Mouse (Mus musculus) MEL (cell line): ENCODE measurements around the gene Susd4. TPM values are rescaled to one million over a fixed set of nuclear protein-coding genes. Genes with fewer than 3 reads are reported as not detected.

Experiments
- DNase-seq: peaks from one replicate; pipeline ENCODE4 v3.0.0; 2011; ENCODE audit warnings: low read depth, low spot score
- H3K27ac ChIP-seq: 2 replicates; pipeline ENCODE4 v1.5.1; 2012; ENCODE audit warnings: low read depth, mild to moderate bottlenecking, control low read depth, low read length, moderate library complexity; ENCODE audit not compliant: control insufficient read depth
- H3K27me3 ChIP-seq, 2 experiments: fragments of 150-350 bp in 1 of 2; sonication (generic) in 1 of 2; 2 replicates each; pipeline ENCODE4 v1.6.1; 2012; ENCODE audit warnings: low read length in 2 of 2, mild to moderate bottlenecking in 2 of 2, improper control_type of control experiment in 1 of 2, moderate library complexity in 1 of 2; ENCODE audit not compliant: insufficient read depth in 2 of 2, control insufficient read depth in 1 of 2
- H3K36me3 ChIP-seq, 2 experiments: 2 replicates each; pipeline ENCODE4 v1.6.1; 2012 to 2014; ENCODE audit warnings: low read length in 2 of 2, improper control_type of control experiment in 1 of 2, inconsistent platforms in 1 of 2, mild to moderate bottlenecking in 1 of 2; ENCODE audit not compliant: insufficient read depth in 2 of 2, control insufficient read depth in 1 of 2
- H3K4me1 ChIP-seq, 2 experiments: fragments of 150-350 bp in 1 of 2; sonication (generic) in 1 of 2; 2 replicates each; pipeline ENCODE4 v1.6.1; 2012; ENCODE audit warnings: low read length in 2 of 2, improper control_type of control experiment in 1 of 2, mild to moderate bottlenecking in 1 of 2; ENCODE audit not compliant: insufficient read depth in 2 of 2, control insufficient read depth in 1 of 2
- H3K4me3 ChIP-seq, 2 experiments: fragments of 150-350 bp in 1 of 2; sonication (generic) in 1 of 2; 2 replicates each; pipeline ENCODE4 v1.5.1; 2012; ENCODE audit warnings: low read depth in 2 of 2, low read length in 2 of 2, mild to moderate bottlenecking in 2 of 2, moderate library complexity in 2 of 2, control low read depth in 1 of 2, improper control_type of control experiment in 1 of 2; ENCODE audit not compliant: control insufficient read depth in 1 of 2, insufficient read depth in 1 of 2
- H3K79me2 ChIP-seq: 2 replicates; pipeline ENCODE4 v1.6.1; 2012; ENCODE audit warnings: mild to moderate bottlenecking, low read length, moderate library complexity; ENCODE audit not compliant: control insufficient read depth, poor library complexity, insufficient read depth
- H3K9ac ChIP-seq: 2 replicates; pipeline ENCODE4 v1.6.1; 2012; ENCODE audit warnings: low read depth, mild to moderate bottlenecking, control low read depth, low read length, moderate library complexity; ENCODE audit not compliant: control insufficient read depth, poor library complexity, severe bottlenecking
- H3K9me3 ChIP-seq: fragments of 150-350 bp; sonication (generic); replicated peaks from 2 replicates; pipeline ENCODE4 v1.6.1; 2012; ENCODE audit warnings: mild to moderate bottlenecking, low read length, improper control_type of control experiment, moderate library complexity; ENCODE audit not compliant: insufficient read depth
- BHLHE40 ChIP-seq: IDR thresholded peaks from 2 replicates; pipeline ENCODE4 v1.6.1; 2012; ENCODE audit warnings: low read depth, mild to moderate bottlenecking, inconsistent platforms, low read length, improper control_type of control experiment, borderline replicate concordance
- CHD1 ChIP-seq: IDR thresholded peaks from 2 replicates; pipeline ENCODE4 v1.6.1; 2012; ENCODE audit warnings: low read depth, mild to moderate bottlenecking, inconsistent platforms, low read length, improper control_type of control experiment
- CHD2 ChIP-seq: IDR thresholded peaks from 2 replicates; pipeline ENCODE4 v1.6.1; 2011; ENCODE audit warnings: low read length, improper control_type of control experiment
- CTCF ChIP-seq, 3 experiments: IDR thresholded peaks in 2 of 3; conservative IDR thresholded peaks in 1 of 3; 2 replicates each; pipeline ENCODE4 v1.5.1; 2011 to 2012; ENCODE audit warnings: low read length in 3 of 3, low read depth in 2 of 3, mild to moderate bottlenecking in 2 of 3, improper control_type of control experiment in 1 of 3, inconsistent platforms in 1 of 3, mixed read lengths in 1 of 3, moderate library complexity in 1 of 3; ENCODE audit not compliant: control insufficient read depth in 1 of 3, insufficient read depth in 1 of 3, poor library complexity in 1 of 3, severe bottlenecking in 1 of 3
- E2F4 ChIP-seq: IDR thresholded peaks from 2 replicates; pipeline ENCODE4 v1.6.1; 2011; ENCODE audit warnings: low read depth, low read length, improper control_type of control experiment, borderline replicate concordance
- GABPA ChIP-seq: IDR thresholded peaks from 2 replicates; pipeline ENCODE4 v1.6.1; 2012; ENCODE audit warnings: low read depth, mild to moderate bottlenecking, inconsistent platforms, low read length, improper control_type of control experiment, moderate library complexity
- GATA1 ChIP-seq: IDR thresholded peaks from 2 replicates; pipeline ENCODE4 v1.6.1; 2011; ENCODE audit warnings: low read depth, low read length, improper control_type of control experiment
- HCFC1 ChIP-seq: IDR thresholded peaks from 2 replicates; pipeline ENCODE4 v1.6.1; 2012; ENCODE audit warnings: low read depth, mild to moderate bottlenecking, inconsistent platforms, low read length, improper control_type of control experiment, moderate library complexity
- JUND ChIP-seq: IDR thresholded peaks from 2 replicates; pipeline ENCODE4 v1.6.1; 2011; ENCODE audit warnings: low read depth, mild to moderate bottlenecking, improper control_type of control experiment, low read length
- KAT2A ChIP-seq: conservative IDR thresholded peaks from 2 replicates; pipeline ENCODE4 v1.6.1; 2012; ENCODE audit warnings: low read depth, low read length, improper control_type of control experiment, inconsistent platforms
- MAX ChIP-seq: IDR thresholded peaks from 2 replicates; pipeline ENCODE4 v1.6.1; 2011; ENCODE audit warnings: low read length, improper control_type of control experiment
- MEF2A ChIP-seq: IDR thresholded peaks from 2 replicates; pipeline ENCODE4 v1.6.1; 2014; ENCODE audit warnings: low read depth, mild to moderate bottlenecking, inconsistent platforms, low read length, improper control_type of control experiment; ENCODE audit not compliant: poor library complexity, insufficient replicate concordance, severe bottlenecking; ENCODE audit errors: extremely low read depth
- MXI1 ChIP-seq: IDR thresholded peaks from 2 replicates; pipeline ENCODE4 v1.6.1; 2011; ENCODE audit warnings: mild to moderate bottlenecking, low read depth, low read length, improper control_type of control experiment
- MYB ChIP-seq: IDR thresholded peaks from 2 replicates; pipeline ENCODE4 v1.6.1; 2011; ENCODE audit warnings: mild to moderate bottlenecking, low read depth, low read length, improper control_type of control experiment
- MYC ChIP-seq: IDR thresholded peaks from 2 replicates; pipeline ENCODE4 v1.6.1; 2011; ENCODE audit warnings: low read depth, mild to moderate bottlenecking, low read length, improper control_type of control experiment, moderate library complexity
- NELFE ChIP-seq: IDR thresholded peaks from 2 replicates; pipeline ENCODE4 v1.6.1; 2011; ENCODE audit warnings: low read depth, low read length, improper control_type of control experiment
- POLR2A ChIP-seq, 2 experiments: IDR thresholded peaks; 2 replicates each; pipeline ENCODE4 v1.6.1; 2011 to 2012; ENCODE audit warnings: low read length in 2 of 2, mild to moderate bottlenecking in 2 of 2, control low read depth in 1 of 2, improper control_type of control experiment in 1 of 2, low read depth in 1 of 2, moderate library complexity in 1 of 2; ENCODE audit not compliant: control insufficient read depth in 1 of 2, insufficient read depth in 1 of 2, poor library complexity in 1 of 2
- POLR2AphosphoS2 ChIP-seq: IDR thresholded peaks from 2 replicates; pipeline ENCODE4 v1.6.1; 2011; ENCODE audit warnings: low read length, improper control_type of control experiment
- RAD21 ChIP-seq: IDR thresholded peaks from 2 replicates; pipeline ENCODE4 v1.6.1; 2011; ENCODE audit warnings: mild to moderate bottlenecking, low read depth, low read length, improper control_type of control experiment
- RCOR1 ChIP-seq: IDR thresholded peaks from 2 replicates; pipeline ENCODE4 v1.6.1; 2012; ENCODE audit warnings: low read depth, mild to moderate bottlenecking, inconsistent platforms, low read length, improper control_type of control experiment
- SIN3A ChIP-seq: IDR thresholded peaks from 2 replicates; pipeline ENCODE4 v1.6.1; 2012; ENCODE audit warnings: low read length, improper control_type of control experiment, inconsistent platforms
- SMC3 ChIP-seq: IDR thresholded peaks from 2 replicates; pipeline ENCODE4 v1.6.1; 2011; ENCODE audit warnings: low read depth, low read length, improper control_type of control experiment
- TBP ChIP-seq: IDR thresholded peaks from 2 replicates; pipeline ENCODE4 v1.8.0; 2011; ENCODE audit warnings: low read depth, low read length, improper control_type of control experiment
- UBTF ChIP-seq: IDR thresholded peaks from 2 replicates; pipeline ENCODE4 v1.6.1; 2012; ENCODE audit warnings: low read depth, mild to moderate bottlenecking, inconsistent platforms, low read length, improper control_type of control experiment, moderate library complexity, borderline replicate concordance; ENCODE audit not compliant: insufficient read depth
- USF1 ChIP-seq: IDR thresholded peaks from 2 replicates; pipeline ENCODE4 v1.6.1; 2014; ENCODE audit warnings: low read depth, mild to moderate bottlenecking, inconsistent platforms, low read length, improper control_type of control experiment, moderate library complexity
- USF2 ChIP-seq, 2 experiments: IDR thresholded peaks; 2 replicates each; pipeline ENCODE4 v1.6.1; 2011 to 2012; ENCODE audit warnings: improper control_type of control experiment in 2 of 2, low read length in 2 of 2, borderline replicate concordance in 1 of 2, inconsistent platforms in 1 of 2, low read depth in 1 of 2, mild to moderate bottlenecking in 1 of 2; ENCODE audit not compliant: insufficient read depth in 1 of 2
- ZC3H11A ChIP-seq: IDR thresholded peaks from 2 replicates; pipeline ENCODE4 v1.6.1; 2012; ENCODE audit warnings: low read depth, mild to moderate bottlenecking, inconsistent platforms, low read length, improper control_type of control experiment
- ZKSCAN1 ChIP-seq: IDR thresholded peaks from 2 replicates; pipeline ENCODE4 v1.6.1; 2012; ENCODE audit warnings: low read depth, mild to moderate bottlenecking, inconsistent platforms, low read length, improper control_type of control experiment, moderate library complexity
- ZNF384 ChIP-seq: IDR thresholded peaks from 2 replicates; pipeline ENCODE4 v1.6.1; 2012; ENCODE audit warnings: low read depth, mild to moderate bottlenecking, inconsistent platforms, low read length, improper control_type of control experiment
- polyA plus RNA-seq, 2 experiments: library from polyadenylated mRNA; stranded (reverse) in 1 of 2; unstranded in 1 of 2; fragments of >175 nt in 1 of 2; fragments of >200 nt in 1 of 2; gene quantifications; 2 replicates each; pipeline versions ENCODE4 v1.2.1 to v1.2.4; 2012; ENCODE audit warnings: low replicate concordance in 2 of 2, low read depth in 1 of 2; ENCODE audit not compliant: insufficient read length in 2 of 2, insufficient read depth in 1 of 2, missing spikeins in 1 of 2
- total RNA-seq: library from RNA; depleted of rRNA; stranded (reverse); fragments of 300-350 nt; gene quantifications from 2 replicates; pipeline ENCODE4 v1.2.3, GENCODE M21; 2012

Gene Susd4
- total and polyA plus RNA-seq, 3 experiments = not detected

DNA sequence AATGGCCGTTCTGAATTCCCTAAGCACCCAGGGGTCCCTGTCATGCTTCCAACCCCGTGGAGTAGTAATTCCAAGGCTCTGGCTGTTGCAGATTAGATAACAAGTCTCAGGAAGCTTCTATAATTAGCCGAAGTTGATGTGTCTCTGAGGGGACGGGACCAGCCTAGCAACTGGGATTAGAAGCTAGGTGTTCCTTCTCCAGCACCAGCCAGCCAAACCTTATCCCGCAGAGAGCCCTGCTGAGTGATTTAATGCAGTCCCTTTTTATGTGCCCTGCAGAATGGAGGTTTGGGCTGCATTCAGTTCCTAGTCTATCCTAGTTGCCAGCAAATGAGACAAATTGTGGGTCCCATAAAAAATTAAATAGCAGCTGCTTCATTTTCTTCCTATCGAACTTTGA, 54.0 kb downstream of the Susd4 start:
- no peak for TF ChIP-seq CHD1
- no peak for TF ChIP-seq ZC3H11A
- TF ChIP-seq UBTF = no peak
- no peak for TF ChIP-seq ZNF384
- TF ChIP-seq MAX = no peak
- TF ChIP-seq RCOR1 = no peak
- no peak for TF ChIP-seq RAD21
- no peak for TF ChIP-seq MYC
- no peak for TF ChIP-seq MYB
- no peak for TF ChIP-seq SMC3
- TF ChIP-seq NELFE = no peak
- TF ChIP-seq CHD2 = no peak
- no peak for TF ChIP-seq HCFC1
- TF ChIP-seq MEF2A = no peak
- no peak for TF ChIP-seq GABPA
- no peak for TF ChIP-seq SIN3A
- TF ChIP-seq USF2 (IDR thresholded peaks at IDR 0.05; ENCODE audit: borderline replicate concordance in 1 of 2, insufficient read depth in 1 of 2, low read depth in 1 of 2, low read length in 2 of 2) = no peak
- DNase-seq = no peak
- H3K4me3 ChIP-seq = no peak overlapping the region
- H3K79me2 ChIP-seq = no peaks in the 10 kb centered on the region
- no peaks in the 10 kb centered on the region for H3K27me3 ChIP-seq
- H3K36me3 ChIP-seq = no peaks in the 10 kb centered on the region
- H3K27ac ChIP-seq = no peak overlapping the region
- H3K9ac ChIP-seq = no peak overlapping the region
- no peaks in the 10 kb centered on the region for H3K4me1 ChIP-seq
- H3K9me3 ChIP-seq = no peaks in the 10 kb centered on the region

GRCm38 (mm10) chr1:182818931-182819330, 55.3 kb downstream of the Susd4 start:
- TF ChIP-seq MYC = no peak
- TF ChIP-seq SIN3A = no peak
- no peak for TF ChIP-seq ZKSCAN1
- TF ChIP-seq CHD2 = no peak
- no peak for TF ChIP-seq POLR2AphosphoS2
- TF ChIP-seq JUND = no peak
- no peak for TF ChIP-seq E2F4
- no peak for TF ChIP-seq GATA1
- TF ChIP-seq GABPA = no peak
- no peak for TF ChIP-seq POLR2A (IDR thresholded peaks at IDR 0.05; ENCODE audit: control insufficient read depth in 1 of 2, insufficient read depth in 1 of 2, low read depth in 1 of 2, low read length in 2 of 2, poor library complexity in 1 of 2)
- TF ChIP-seq CTCF (IDR thresholded peaks at IDR 0.05 in 2 of 3, conservative IDR thresholded peaks at IDR 0.05 in 1 of 3; ENCODE audit: control insufficient read depth in 1 of 3, insufficient read depth in 1 of 3, low read depth in 2 of 3, low read length in 3 of 3, poor library complexity in 1 of 3, severe bottlenecking in 1 of 3) = no peak
- TF ChIP-seq BHLHE40 = no peak
- no peak for TF ChIP-seq USF1
- TF ChIP-seq RAD21 = no peak
- TF ChIP-seq MEF2A = no peak
- TF ChIP-seq MXI1 = no peak
- no peak for TF ChIP-seq TBP
- no peak for TF ChIP-seq KAT2A
- TF ChIP-seq, all 39 proteins: peak for 0
- H3K27ac ChIP-seq = no peak overlapping the region
- no peaks in the 10 kb centered on the region for H3K9me3 ChIP-seq
- no peak for DNase-seq
- H3K4me1 ChIP-seq = no peaks in the 10 kb centered on the region
- H3K36me3 ChIP-seq = no peaks in the 10 kb centered on the region
- H3K79me2 ChIP-seq = no peaks in the 10 kb centered on the region
- H3K4me3 ChIP-seq = no peak overlapping the region
- H3K27me3 ChIP-seq = no peaks in the 10 kb centered on the region
- H3K9ac ChIP-seq = no peak overlapping the region
